Mouse (Mus musculus) CD4-positive naive resting alpha-beta T cell, adult 76 days (primary cell): Measurements from ENCODE around the gene Mmp1b. TPM values are rescaled to one million over a fixed set of nuclear protein-coding genes. Genes with fewer than 3 reads are reported as not detected.

Experiments used
- total RNA-seq: library from RNA; stranded (reverse); gene quantifications from one replicate; pipeline ENCODE4 v1.2.4, GENCODE M21; 2023

The Mmp1b gene
- not detected for total RNA-seq

GRCm38 (mm10) chr9:7387947-7388346 is at the start of gene Mmp1b:
TSS of gene Mmp1b (minus strand) at chr9:7388047.

DNA sequence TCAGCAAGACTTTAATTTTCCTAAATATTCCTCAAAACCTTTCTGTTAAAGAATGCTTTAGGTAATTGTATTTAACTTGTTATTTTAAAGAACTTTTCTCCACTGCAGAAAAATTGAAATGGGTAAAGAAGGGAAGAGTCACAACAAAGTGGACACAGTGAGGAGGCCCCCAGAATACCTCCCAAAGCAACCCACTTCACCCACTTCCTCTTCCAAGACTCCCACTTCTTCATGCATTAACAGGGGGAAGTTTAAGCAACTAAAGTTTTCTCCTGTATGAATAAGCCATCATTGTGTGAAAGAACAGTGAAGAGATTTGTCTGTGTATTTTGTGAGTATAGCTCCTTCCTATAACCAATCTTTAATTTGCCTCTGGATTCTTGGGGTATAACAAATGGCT is 43.7 kb downstream of the Mmp1b start, which contains the start of gene Mmp12:
TSS of gene Mmp12 (plus strand) at position 275 of the 400 bp plus-strand sequence.

Other genes with a start within 250 kb of the Mmp1b start
- gene Dync2h1, start 203.6 kb downstream of the Mmp1b start, total RNA-seq: 4.5 TPM
- 75.9 TPM for gene Dcun1d5, start 203.5 kb downstream of the Mmp1b start, total RNA-seq
- gene Mmp13, start 115.5 kb downstream of the Mmp1b start, total RNA-seq: not detected
- gene Mmp12, start 43.7 kb downstream of the Mmp1b start, total RNA-seq: 4.1 TPM
- not detected for gene Mmp3, start 57.8 kb upstream of the Mmp1b start, total RNA-seq
- 0.76 TPM for gene Mmp10, start 114.3 kb upstream of the Mmp1b start, total RNA-seq
- gene Mmp8, start 170.4 kb upstream of the Mmp1b start, total RNA-seq: 0.29 TPM
- not detected for gene Mmp27, start 183.3 kb upstream of the Mmp1b start, total RNA-seq
- not detected for gene Mmp20, start 240.2 kb upstream of the Mmp1b start, total RNA-seq